Mouse (Mus musculus) neutrophil, adult 5-6 weeks (primary cell): Measurements from ENCODE around the gene Rrad. TPM values are rescaled to one million over a fixed set of nuclear protein-coding genes. Genes with fewer than 3 reads are reported as not detected.

Experiments
- ATAC-seq: fragments of 151-379, 151-347 bp; 2 replicates; pipeline ENCODE4 v1.8.0; 2017; ENCODE audit warnings: mild to moderate bottlenecking, moderate TSS enrichment; ENCODE audit not compliant: insufficient number of reproducible peaks, poor library complexity, low FRiP score, severe bottlenecking; ENCODE audit errors: extremely low read depth
- total RNA-seq: library from RNA; stranded (forward); fragments of 200-1000 nt; gene quantifications from 2 replicates; pipeline ENCODE4 v1.2.3, GENCODE M21; 2017

Rrad gene
- total RNA-seq, 1 experiment from 2014 or later: 20.0 TPM

DNA sequence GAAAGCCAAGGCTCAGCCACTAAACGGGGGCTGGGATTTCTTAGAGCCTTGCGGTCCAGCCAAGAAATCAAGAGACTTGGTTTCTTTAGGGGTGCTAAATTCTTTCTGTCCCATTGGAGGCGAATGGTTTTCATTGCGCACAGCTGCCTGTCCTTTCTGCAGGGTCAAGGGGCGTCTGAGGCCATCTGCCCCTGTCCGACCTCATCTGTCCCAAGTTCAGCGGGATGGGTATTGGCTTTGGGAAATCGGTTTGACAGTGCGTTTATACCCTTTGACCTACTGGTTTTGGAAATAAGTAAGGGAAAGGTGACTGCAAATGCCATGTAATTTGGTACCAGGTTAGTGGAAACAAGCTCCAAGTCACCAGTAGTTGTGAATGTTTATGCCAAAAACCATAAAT lies 39.3 kb downstream of the Rrad start:
- no peak for ATAC-seq

DNA sequence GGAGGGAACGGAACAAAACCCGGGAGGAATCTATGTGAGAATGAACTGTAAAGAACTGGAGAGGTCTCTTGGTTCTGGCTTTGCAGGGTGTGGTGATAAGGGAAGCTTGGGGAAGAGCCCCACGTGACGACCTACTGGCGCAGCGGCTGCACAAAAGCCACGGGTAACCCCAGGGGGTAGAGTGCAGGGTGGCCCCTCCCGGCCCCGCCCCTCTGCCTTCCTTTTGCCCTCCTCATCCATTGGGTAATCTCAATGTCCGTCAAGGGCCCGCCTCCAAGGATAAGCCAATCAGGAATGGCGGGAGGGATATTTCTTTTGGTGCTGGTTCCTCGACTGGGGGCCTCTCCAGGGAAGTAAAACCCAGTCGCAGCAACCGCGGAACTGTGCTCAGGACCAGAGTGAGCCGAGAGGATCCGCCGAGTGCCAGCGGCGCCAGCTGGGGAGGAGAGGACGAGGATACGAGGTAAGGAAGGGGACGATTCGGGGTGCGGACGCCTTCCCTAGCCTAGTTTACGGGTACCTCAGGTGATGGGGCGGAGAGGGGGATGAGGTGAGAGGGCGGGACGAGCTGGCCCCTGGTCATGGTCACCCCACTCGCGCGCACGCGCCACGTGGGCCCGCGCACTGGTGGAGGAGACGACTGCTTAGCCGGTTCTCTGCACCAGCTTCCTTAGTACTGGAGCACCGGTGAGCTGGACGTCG lies 39.8 kb downstream of the Rrad start, which contains the start of gene Pdp2:
Gene Pdp2 (plus strand): TSS at position 319 of the 702 bp plus-strand sequence.
- ATAC-seq: peak; percentile 89

DNA sequence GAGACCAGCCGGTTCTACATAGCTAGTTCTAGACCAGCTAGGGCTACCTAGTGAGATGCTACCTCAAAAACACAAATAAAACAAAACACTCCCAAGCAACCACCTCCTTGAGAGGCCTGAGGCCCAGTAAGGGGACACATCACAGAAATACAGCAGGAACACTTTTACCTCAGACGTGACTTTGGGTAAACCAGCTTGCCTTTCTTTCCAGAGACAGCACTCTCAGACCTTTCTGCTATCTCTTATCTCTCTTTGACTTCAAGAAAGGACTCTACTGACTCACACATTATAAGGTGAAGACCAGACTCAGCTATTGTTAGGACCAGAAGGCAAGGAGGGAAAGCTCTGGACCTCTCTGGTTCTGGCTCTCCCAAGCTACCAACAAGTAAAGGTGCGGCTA lies 40.8 kb downstream of the Rrad start:
- no peak for ATAC-seq

DNA sequence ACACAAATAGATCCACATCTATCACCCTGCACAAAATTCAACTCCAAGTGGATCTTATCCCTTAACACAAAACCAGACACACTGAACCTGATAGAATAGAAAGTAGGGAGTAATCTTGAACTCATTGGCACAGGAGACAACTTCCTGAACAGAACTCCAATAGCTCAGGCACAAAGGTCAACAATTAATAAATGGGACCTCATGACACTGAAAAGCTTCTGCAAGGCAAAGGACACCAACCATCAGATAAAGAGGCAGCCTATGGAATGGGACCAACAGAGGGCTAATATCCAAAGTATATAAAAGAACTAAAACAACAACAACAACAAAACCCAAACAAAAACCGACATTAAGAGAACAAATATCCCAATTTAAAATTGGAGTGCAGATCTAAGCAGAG lies 46.6 kb downstream of the Rrad start:
- ATAC-seq: no peak

Other genes starting within 250 kb of the Rrad start
- gene Cmtm4, start 235.5 kb downstream of the Rrad start, total RNA-seq: 0.49 and 0.81 TPM in 2 replicates
- gene Dync1li2, start 188.3 kb downstream of the Rrad start, total RNA-seq: 69.2 TPM in 2 replicates
- 0.81 and 1.2 TPM in 2 replicates for gene Terb1, start 121.4 kb downstream of the Rrad start, total RNA-seq
- 98.6 and 98.9 TPM in 2 replicates for gene Nae1, start 96.7 kb downstream of the Rrad start, total RNA-seq
- 2.2 and 2.4 TPM in 2 replicates for gene Car7, start 96.6 kb downstream of the Rrad start, total RNA-seq
- gene Pdp2, start 39.9 kb downstream of the Rrad start, total RNA-seq: 6.0 and 6.5 TPM in 2 replicates
- 2.0 TPM in 1 of 2 replicates, not detected in the other for gene Cdh16, start 6.9 kb downstream of the Rrad start, total RNA-seq
- gene Ciao2b, start 10.6 kb upstream of the Rrad start, total RNA-seq: 21.1 and 22.6 TPM in 2 replicates
- gene Ces2a, start 102.7 kb upstream of the Rrad start, total RNA-seq: not detected in 2 replicates
- not detected in 2 replicates for gene Ces2b, start 200.2 kb upstream of the Rrad start, total RNA-seq
- not detected in 2 replicates for gene Ces2c, start 215.7 kb upstream of the Rrad start, total RNA-seq